Mouse (Mus musculus): ENCODE data around the gene Slc30a3. TPM values are rescaled to one million over a fixed set of nuclear protein-coding genes. Genes with fewer than 3 reads are reported as not detected.
"Not testable (repeated sequence)": the region's sequence is repeated elsewhere in the genome, so short reads cannot be mapped to it uniquely, and the experiment has no call there.

Gene Slc30a3
- polyA plus RNA-seq, 1 experiment from 2014 or later, result 0.79 TPM

DNA sequence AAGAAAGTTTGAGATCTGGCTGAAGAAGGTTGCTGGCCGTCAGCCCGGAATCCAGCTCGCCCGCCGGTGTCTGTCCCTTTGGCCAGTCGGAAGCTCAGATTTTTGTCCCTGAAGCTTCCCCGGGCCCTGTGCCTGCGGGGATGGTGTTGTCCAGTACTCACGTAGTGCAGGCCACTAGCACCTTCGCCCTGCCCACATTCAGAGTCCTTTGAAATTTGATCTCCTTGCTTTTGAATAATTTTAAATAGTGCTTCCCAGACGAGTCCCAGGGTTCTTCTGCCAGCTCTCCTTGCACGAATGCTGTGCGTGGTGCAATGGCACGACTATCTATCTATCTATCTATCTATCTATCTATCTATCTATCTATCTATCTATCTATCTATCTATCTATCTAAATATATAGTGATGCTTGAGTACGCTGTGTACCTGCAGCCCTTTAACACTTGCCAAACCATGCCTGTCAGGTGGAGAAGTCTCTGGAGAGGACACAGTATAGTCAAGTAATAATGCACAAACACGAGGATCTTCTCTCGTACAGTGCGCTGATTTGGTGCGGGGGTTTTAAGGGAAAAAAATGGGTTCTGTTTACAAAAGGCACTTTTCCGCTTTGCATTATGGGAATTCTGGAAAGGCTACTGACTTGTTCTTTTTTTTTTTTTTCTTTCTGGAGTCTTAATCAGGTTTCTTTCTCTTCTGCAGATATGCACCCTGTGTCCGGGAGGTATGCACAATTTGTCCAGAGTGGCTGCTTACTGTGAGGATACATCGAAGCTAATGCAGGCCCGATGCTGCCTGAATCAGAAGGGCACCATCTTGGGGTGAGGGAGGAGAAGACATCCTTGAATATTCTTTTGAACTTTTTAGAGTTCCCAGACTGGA, 59.0 kb downstream of the Slc30a3 start, which contains the start of gene Slc5a6:
Gene Slc5a6 (minus strand): TSS at position 162 of the 879 bp plus-strand sequence.
- ATAC-seq (replicated peaks; ENCODE audit: low FRiP score) (peak; percentile 34), DNase-seq (ENCODE audit: low spot score) (no peak)
- Histone ChIP-seq H3K9me3 (ENCODE audit: control insufficient read depth, low read length) (no peaks in the 10 kb centered on the region), H3K4me3 (ENCODE audit: low read depth, low read length) (peak within 1 kb of the TSS; percentile 71), H3K9ac (ENCODE audit: low read length) (peak within 1 kb of the TSS; percentile 73), H3K27me3 (ENCODE audit: control insufficient read depth, insufficient read depth, low read length) (no peaks in the 10 kb centered on the region), H3K4me2 (ENCODE audit: low read depth, low read length, severe bottlenecking) (peak within 1 kb of the TSS; percentile 87), H3K27ac (ENCODE audit: low read depth, low read length) (peak within 1 kb of the TSS; percentile 82), H3K4me1 (replicated peaks; ENCODE audit: control insufficient read depth, insufficient read depth, low read length) (0 out of 2 replicates have a peak, but pooled peaks cover 2% of the 10 kb centered on the region), H3K36me3 (ENCODE audit: control insufficient read depth, insufficient read depth, low read length) (no peaks in the 10 kb centered on the region)
- WGBS, result under 1% methylated on average over 23 of the region's 23 CpGs

DNA sequence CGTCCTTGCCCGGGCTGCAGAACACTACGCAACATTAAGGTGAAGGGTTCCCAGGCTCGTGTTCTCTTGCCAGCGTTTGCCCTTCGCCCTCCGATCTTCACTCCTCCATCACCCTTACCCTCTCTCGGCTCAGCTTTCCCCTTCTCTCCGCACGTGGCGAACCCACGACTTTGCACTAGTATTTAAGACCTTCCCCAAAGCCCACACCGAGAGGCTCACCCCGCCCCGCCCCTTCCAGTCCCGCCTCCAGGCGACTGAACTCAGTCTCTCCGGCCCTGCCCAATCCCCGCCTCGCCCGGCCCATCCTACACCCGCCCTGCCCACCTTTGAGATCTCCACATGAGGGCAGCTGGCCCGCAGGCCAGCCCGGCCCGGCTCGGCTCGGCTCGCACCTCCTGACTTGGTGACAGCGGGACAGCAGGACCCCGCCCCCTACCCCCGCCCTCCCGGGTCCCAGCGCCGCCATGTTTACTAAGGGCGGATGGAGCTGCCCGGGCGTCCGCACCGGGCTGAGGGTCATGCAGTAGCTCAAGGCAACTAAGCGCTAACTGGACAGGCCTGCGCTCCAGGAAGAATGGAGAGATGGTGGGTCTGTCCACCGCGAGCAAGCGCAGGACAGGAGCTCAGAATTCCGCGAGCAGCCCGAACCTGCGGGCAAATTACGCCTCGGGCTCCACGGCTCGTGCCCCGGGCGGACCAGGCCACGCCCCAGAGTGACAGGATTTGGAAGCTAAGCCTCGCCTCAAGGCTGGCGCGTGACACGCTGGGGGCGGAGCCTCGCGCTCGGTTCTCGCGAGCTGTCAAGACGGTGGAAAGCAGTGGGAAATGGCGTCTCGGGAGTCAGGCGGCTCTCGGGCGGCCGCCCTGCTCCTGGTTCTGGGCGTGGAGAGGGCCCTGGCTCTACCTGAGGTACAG, 59.9 kb downstream of the Slc30a3 start, which contains the start of gene Atraid:
Gene Atraid (plus strand): TSS at position 465 of the 915 bp plus-strand sequence.
- Histone ChIP-seq H3K4me1 (replicated peaks; ENCODE audit: control insufficient read depth, insufficient read depth, low read length) (no peaks in the 10 kb centered on the region), H3K9ac (ENCODE audit: low read length) (peak within 1 kb of the TSS; percentile 73), H3K36me3 (ENCODE audit: control insufficient read depth, insufficient read depth, low read length) (no peaks in the 10 kb centered on the region), H3K4me3 (ENCODE audit: low read depth, low read length) (peak within 1 kb of the TSS; percentile 71), H3K27ac (ENCODE audit: low read depth, low read length) (peak within 1 kb of the TSS; percentile 82), H3K9me3 (ENCODE audit: control insufficient read depth, low read length) (no peaks in the 10 kb centered on the region), H3K4me2 (ENCODE audit: low read depth, low read length, severe bottlenecking) (peak within 1 kb of the TSS; percentile 87), H3K27me3 (ENCODE audit: control insufficient read depth, insufficient read depth, low read length) (no peaks in the 10 kb centered on the region)
- DNase-seq (ENCODE audit: low spot score) (peak; percentile 99), ATAC-seq (replicated peaks; ENCODE audit: low FRiP score) (peak; percentile 97)
- WGBS, result under 1% methylated on average over 73 of the region's 73 CpGs

DNA sequence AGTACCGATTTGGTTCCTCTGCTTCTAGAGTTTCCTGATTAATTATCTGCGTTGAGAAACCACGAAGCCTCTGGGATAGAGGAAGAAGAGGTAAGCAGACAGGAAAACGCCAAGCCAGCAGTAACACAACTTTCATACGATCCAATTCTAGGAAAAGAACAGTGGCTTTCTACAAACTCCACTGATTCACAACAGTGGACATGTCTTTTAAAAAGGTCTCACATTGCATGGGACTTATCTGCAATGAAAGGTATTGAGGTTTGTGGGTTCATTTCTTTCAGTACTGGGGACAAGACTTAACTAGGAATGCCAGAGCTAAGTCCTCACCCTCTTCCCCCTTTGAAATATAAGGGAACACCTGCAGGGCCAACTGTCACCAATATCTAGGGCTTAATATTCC, 61.0 kb downstream of the Slc30a3 start:
- Histone ChIP-seq H3K27ac (ENCODE audit: low read depth, low read length) (no peak overlapping the region), H3K27me3 (ENCODE audit: control insufficient read depth, insufficient read depth, low read length) (no peaks in the 10 kb centered on the region), H3K9ac (ENCODE audit: low read length) (peak overlapping the region; percentile 73), H3K4me1 (replicated peaks; ENCODE audit: control insufficient read depth, insufficient read depth, low read length) (no peaks in the 10 kb centered on the region), H3K4me2 (ENCODE audit: low read depth, low read length, severe bottlenecking) (peak overlapping the region; percentile 87), H3K36me3 (ENCODE audit: control insufficient read depth, insufficient read depth, low read length) (no peaks in the 10 kb centered on the region), H3K4me3 (ENCODE audit: low read depth, low read length) (no peak overlapping the region; the same call in 1 of the 2 replicates), H3K9me3 (ENCODE audit: control insufficient read depth, low read length) (no peaks in the 10 kb centered on the region)
- DNase-seq (ENCODE audit: low spot score) (no peak), ATAC-seq (replicated peaks; ENCODE audit: low FRiP score) (no peak)
- 80% methylated on average over 5 of the region's 5 CpGs for WGBS

DNA sequence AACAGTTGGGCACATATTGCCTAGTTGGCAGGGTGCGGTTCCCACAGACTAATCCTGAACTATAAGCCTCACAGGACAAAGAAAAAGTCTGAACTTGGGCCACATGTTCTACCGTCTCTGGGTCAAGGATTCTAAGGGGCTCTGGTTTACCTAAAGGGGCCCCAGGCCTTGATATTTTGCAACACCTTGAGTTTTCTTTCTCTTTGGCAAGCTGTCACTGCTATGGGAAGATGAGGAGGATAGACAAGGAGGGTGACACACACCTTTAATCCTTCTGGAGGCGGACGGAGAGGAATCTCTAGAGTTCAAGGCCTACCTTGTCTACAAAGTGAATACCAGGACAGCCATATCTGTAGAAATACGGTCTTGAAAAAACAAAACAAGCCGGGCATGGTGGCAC, 61.6 kb downstream of the Slc30a3 start:
- no peaks in the 10 kb centered on the region for H3K4me1 ChIP-seq (replicated peaks; ENCODE audit: control insufficient read depth, insufficient read depth, low read length)
- H3K27me3 ChIP-seq (ENCODE audit: control insufficient read depth, insufficient read depth, low read length), result no peaks in the 10 kb centered on the region
- 94% methylated on average over 6 of the region's 6 CpGs for WGBS
- no peak overlapping the region for H3K9ac ChIP-seq (ENCODE audit: low read length)
- no peak overlapping the region for H3K4me3 ChIP-seq (ENCODE audit: low read depth, low read length)
- H3K9me3 ChIP-seq (ENCODE audit: control insufficient read depth, low read length), result no peaks in the 10 kb centered on the region
- no peaks in the 10 kb centered on the region for H3K36me3 ChIP-seq (ENCODE audit: control insufficient read depth, insufficient read depth, low read length)
- no peak overlapping the region for H3K27ac ChIP-seq (ENCODE audit: low read depth, low read length)
- no peak overlapping the region for H3K4me2 ChIP-seq (ENCODE audit: low read depth, low read length, severe bottlenecking)
- no peak for ATAC-seq (replicated peaks; ENCODE audit: low FRiP score)
- DNase-seq (ENCODE audit: low spot score), result no peak

DNA sequence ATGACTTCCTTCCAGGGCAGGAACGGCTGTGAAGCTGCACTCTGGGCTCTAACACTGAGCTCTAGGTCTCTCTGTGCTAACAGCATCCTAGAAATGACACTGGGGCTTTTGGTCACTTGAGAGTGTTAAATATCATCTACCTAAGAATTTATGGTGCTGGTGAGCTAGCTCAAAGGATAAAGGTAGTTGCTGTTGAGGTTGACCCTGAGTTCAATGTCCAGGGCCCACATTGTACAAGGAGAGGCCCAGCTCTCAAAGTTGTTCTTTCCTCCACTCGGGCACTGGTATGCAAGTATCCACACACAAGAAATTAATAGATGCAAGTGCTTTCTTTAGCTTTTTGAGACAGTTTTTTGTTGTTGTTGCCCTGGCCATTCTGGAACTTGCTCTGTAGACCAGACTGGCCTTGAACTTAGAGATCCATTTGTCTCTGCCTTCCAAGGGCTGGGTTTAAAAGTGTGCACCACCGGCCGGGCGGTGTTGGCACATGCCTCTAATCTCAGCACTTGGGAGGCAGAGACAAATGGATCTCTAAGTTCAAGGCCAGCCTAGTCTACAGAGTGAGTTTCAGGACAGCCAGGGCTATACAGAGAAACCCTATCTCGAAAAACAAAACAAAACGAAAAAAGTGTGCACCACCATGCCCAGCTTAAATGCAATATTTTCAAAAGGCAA, 69.7 kb downstream of the Slc30a3 start:
- Histone ChIP-seq H3K27me3 (ENCODE audit: control insufficient read depth, insufficient read depth, low read length) (no peaks in the 10 kb centered on the region), H3K27ac (ENCODE audit: low read depth, low read length) (no peak overlapping the region), H3K4me2 (ENCODE audit: low read depth, low read length, severe bottlenecking) (no peak overlapping the region), H3K4me3 (ENCODE audit: low read depth, low read length) (no peak overlapping the region), H3K4me1 (replicated peaks; ENCODE audit: control insufficient read depth, insufficient read depth, low read length) (no peaks in the 10 kb centered on the region), H3K9me3 (ENCODE audit: control insufficient read depth, low read length) (no peaks in the 10 kb centered on the region), H3K36me3 (ENCODE audit: control insufficient read depth, insufficient read depth, low read length) (no peaks in the 10 kb centered on the region), H3K9ac (ENCODE audit: low read length) (no peak overlapping the region)
- ATAC-seq (replicated peaks; ENCODE audit: low FRiP score), result no peak
- 91% methylated on average over 7 of the region's 7 CpGs for WGBS
- DNase-seq (ENCODE audit: low spot score), result no peak

DNA sequence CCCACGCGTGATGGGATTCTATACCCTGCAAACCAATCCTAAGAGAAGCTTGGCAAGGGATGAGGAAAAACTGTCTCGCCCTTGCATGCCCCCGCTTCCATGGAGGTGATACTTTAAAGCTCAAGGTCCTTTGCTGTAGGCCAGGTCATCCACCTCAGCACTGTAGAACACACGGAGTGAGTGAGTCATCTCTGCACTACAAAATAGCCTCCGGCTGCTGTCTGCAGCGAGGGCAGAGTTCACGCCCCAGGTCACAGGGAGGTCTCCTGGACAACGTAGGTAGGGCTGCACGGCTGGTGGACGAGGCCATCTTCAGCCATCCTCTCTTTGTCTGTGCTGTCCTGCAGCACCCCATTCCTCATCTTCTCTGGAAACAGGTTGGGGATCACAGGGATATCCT, 71.5 kb downstream of the Slc30a3 start:
- H3K4me2 ChIP-seq (ENCODE audit: low read depth, low read length, severe bottlenecking); ATAC-seq (replicated peaks; ENCODE audit: low FRiP score); H3K9ac ChIP-seq (ENCODE audit: low read length); DNase-seq (ENCODE audit: low spot score); H3K27ac ChIP-seq (ENCODE audit: low read depth, low read length); H3K9me3 ChIP-seq (ENCODE audit: control insufficient read depth, low read length); H3K4me1 ChIP-seq (replicated peaks; ENCODE audit: control insufficient read depth, insufficient read depth, low read length); H3K36me3 ChIP-seq (ENCODE audit: control insufficient read depth, insufficient read depth, low read length); H3K27me3 ChIP-seq (ENCODE audit: control insufficient read depth, insufficient read depth, low read length); H3K4me3 ChIP-seq (ENCODE audit: low read depth, low read length): not testable (repeated sequence)
- 86% methylated on average over 11 of the region's 11 CpGs for whole genome bisulfite sequencing

All from forebrain, embryonic 11.5 days (tissue).